Mouse (Mus musculus) liver, postnatal 0 days (tissue): Measurements from ENCODE around the gene Mroh2a. TPM values are rescaled to one million over a fixed set of nuclear protein-coding genes. Genes with fewer than 3 reads are reported as not detected.

Experiments used
- ATAC-seq: fragments of 200-750 bp; cut with Nextera tagmentation; 2 replicates; pipeline ENCODE4 v1.8.0; 2017; ENCODE audit warnings: mild to moderate bottlenecking, moderate library complexity
- DNase-seq: peaks from one replicate; pipeline ENCODE4 v3.0.0-alpha.2; 2016
- H3K27ac ChIP-seq: fragments of 300-500 bp; sonication (generic); 2 replicates; pipeline ENCODE4 v1.5.1; 2014; ENCODE audit warnings: antibody characterized with exemption, moderate library complexity, mild to moderate bottlenecking, low read depth
- H3K27me3 ChIP-seq: fragments of 300-500 bp; sonication (generic); 2 replicates; pipeline ENCODE4 v1.6.1; 2014; ENCODE audit warnings: low read length, control low read depth, mixed read lengths; ENCODE audit not compliant: insufficient read depth
- H3K36me3 ChIP-seq: fragments of 300-500 bp; sonication (generic); replicated peaks from 2 replicates; pipeline ENCODE4 v1.6.1; 2014; ENCODE audit warnings: mild to moderate bottlenecking, control low read depth, low read length, moderate library complexity, mixed read lengths; ENCODE audit not compliant: insufficient read depth
- H3K4me1 ChIP-seq: fragments of 300-500 bp; sonication (generic); 2 replicates; pipeline ENCODE4 v1.6.1; 2014; ENCODE audit warnings: antibody characterized with exemption, mild to moderate bottlenecking, control low read depth; ENCODE audit not compliant: insufficient read depth
- H3K4me2 ChIP-seq: fragments of 300-500 bp; sonication (generic); 2 replicates; pipeline ENCODE4 v1.6.1; 2014; ENCODE audit warnings: low read depth, mild to moderate bottlenecking, low read length, moderate library complexity, mixed read lengths
- H3K4me3 ChIP-seq: fragments of 300-500 bp; sonication (generic); 2 replicates; pipeline ENCODE4 v1.5.1; 2014; ENCODE audit warnings: low read depth, low read length
- H3K9ac ChIP-seq: fragments of 300-500 bp; sonication (generic); replicated peaks from 2 replicates; pipeline ENCODE4 v1.6.1; 2014; ENCODE audit warnings: mild to moderate bottlenecking, moderate library complexity
- H3K9me3 ChIP-seq: fragments of 300-500 bp; sonication (generic); 2 replicates; pipeline ENCODE4 v1.6.1; 2016; ENCODE audit warnings: mild to moderate bottlenecking, control low read depth, low read length, mixed read lengths
- CTCF ChIP-seq: sonication (generic); IDR thresholded peaks from 2 replicates; pipeline ENCODE4 v1.5.1; 2016; ENCODE audit warnings: antibody characterized with exemption, low read depth
- EP300 ChIP-seq: IDR thresholded peaks from 2 replicates; pipeline ENCODE4 v1.6.1; 2016; ENCODE audit warnings: antibody characterized with exemption, low read depth, mild to moderate bottlenecking
- WGBS: fragments of 180-500 bp; shearing (Covaris S2); extraction: QIAGEN DNeasy Blood & Tissue Kit; methylation state at CpG from one replicate; pipeline ENCODE4 v1.1.7; 2014; ENCODE audit not compliant: insufficient replicate concordance; 5-methylcytosine and 5-hydroxymethylcytosine counted together
- polyA plus RNA-seq: library from polyadenylated mRNA; unstranded; fragments of >200 nt; fragmentation: Nextera tagmentation; extraction: Ambion mirVana; gene quantifications from 2 replicates; pipeline ENCODE4 v1.2.1, GENCODE M21; 2015

Gene Mroh2a
- polyA plus RNA-seq, 1 experiment from 2014 or later = 0.61 TPM

DNA sequence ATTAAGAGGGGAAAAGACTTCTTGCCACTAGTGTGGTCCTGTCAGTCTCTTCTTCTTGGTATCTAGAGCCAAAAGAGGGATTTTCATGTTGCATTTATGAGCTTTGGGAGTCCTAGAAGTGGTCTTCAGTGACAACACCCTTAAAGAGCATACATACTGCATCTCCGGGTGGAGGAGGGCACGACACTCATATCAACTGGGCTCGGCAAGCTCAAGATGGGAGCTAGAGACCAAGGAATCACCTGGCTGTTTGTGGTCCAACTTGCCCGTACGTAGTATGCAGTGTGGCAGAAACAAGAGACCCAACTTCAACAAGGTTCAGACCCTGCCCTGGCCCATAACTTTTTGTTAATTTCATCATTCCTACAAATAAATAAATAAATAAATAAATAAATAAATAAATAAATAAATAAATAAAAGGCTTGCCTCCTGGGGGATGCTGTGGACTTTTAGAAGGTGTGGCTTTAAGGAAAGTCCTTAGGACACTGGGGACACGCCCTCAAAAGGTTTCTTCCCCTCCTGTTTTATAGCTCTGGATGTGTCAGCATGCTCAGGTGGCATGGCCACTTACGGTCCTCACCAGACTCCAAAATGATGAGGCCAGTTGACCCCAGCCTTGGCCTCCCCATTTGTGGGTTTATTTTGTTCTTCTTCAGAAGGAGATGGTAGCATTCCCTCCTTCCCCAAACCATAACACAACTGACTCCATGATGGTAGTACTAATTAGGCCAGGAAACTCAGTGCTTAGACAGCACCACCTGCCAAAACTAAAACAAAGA is 70.9 kb downstream of the Mroh2a start:
- Histone ChIP-seq H3K4me2 (no peak overlapping the region), H3K9ac (no peak overlapping the region), H3K27me3 (no peaks in the 10 kb centered on the region), H3K9me3 (peaks cover 20% of the 10 kb centered on the region), H3K4me1 (no peaks in the 10 kb centered on the region), H3K4me3 (no peak overlapping the region), H3K36me3 (no peaks in the 10 kb centered on the region), H3K27ac (no peak overlapping the region)
- DNase-seq = peak; percentile 18
- TF ChIP-seq EP300 (no peak), CTCF (no peak)
- no peak for ATAC-seq
- WGBS = 60% methylated on average over 7 of the region's 7 CpGs

- WGBS = 55% methylated on average over 4 of the region's 4 CpGs
- H3K27me3 ChIP-seq = no peaks in the 10 kb centered on the region
- H3K9me3 ChIP-seq = peaks cover 20% of the 10 kb centered on the region
- ATAC-seq (no peak), DNase-seq (no peak)
- no peak for TF ChIP-seq EP300
- TF ChIP-seq CTCF = no peak
- no peak overlapping the region for H3K4me2 ChIP-seq
- H3K36me3 ChIP-seq = no peaks in the 10 kb centered on the region
- H3K9ac ChIP-seq = no peak overlapping the region
- no peak overlapping the region for H3K4me3 ChIP-seq
- H3K4me1 ChIP-seq = no peaks in the 10 kb centered on the region
- no peak overlapping the region for H3K27ac ChIP-seq
Observed at GRCm38 (mm10) chr1:88298686-88299528, 72.1 kb downstream of the Mroh2a start.

DNA sequence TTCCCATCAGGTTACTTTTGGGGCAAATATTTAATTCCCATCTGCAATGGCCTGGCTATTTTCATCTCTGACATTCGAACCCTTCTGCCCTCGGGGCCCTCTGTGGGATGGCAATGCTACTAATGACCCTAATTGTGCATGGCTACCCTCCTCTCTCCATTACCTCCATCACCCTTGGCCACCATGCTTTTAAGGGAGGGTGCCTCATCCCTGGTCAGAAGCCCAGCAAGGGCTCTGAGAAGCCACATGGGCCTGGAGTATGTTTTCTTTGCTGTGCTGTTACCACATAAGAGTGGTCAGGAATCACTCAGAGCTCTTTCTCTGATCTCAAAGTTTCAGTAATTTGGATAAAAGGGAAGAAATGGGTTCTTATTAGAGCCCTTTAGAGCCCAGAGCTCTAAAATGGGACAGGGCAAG is 72.8 kb downstream of the Mroh2a start:
- H3K27ac ChIP-seq = no peak overlapping the region
- no peak overlapping the region for H3K4me3 ChIP-seq
- H3K9ac ChIP-seq = no peak overlapping the region
- no peaks in the 10 kb centered on the region for H3K4me1 ChIP-seq
- H3K4me2 ChIP-seq = no peak overlapping the region
- ATAC-seq (no peak), DNase-seq (peak; percentile 23)
- TF ChIP-seq EP300 (no peak), CTCF (no peak)
- no peaks in the 10 kb centered on the region for H3K27me3 ChIP-seq
- no peaks in the 10 kb centered on the region for H3K36me3 ChIP-seq
- 72% methylated on average over 2 of the region's 2 CpGs for WGBS
- peaks cover 20% of the 10 kb centered on the region for H3K9me3 ChIP-seq

- ATAC-seq (peak; percentile 4; the same call in 1 of the 2 replicates), DNase-seq (peak; percentile 32)
- H3K4me1 ChIP-seq = no peaks in the 10 kb centered on the region
- no peak for TF ChIP-seq EP300
- 0 out of 2 replicates have a peak, but pooled peaks have one; percentile 5 for TF ChIP-seq CTCF
- 35% methylated on average over 5 of the region's 5 CpGs for WGBS
- H3K4me3 ChIP-seq = no peak overlapping the region
- no peaks in the 10 kb centered on the region for H3K27me3 ChIP-seq
- no peak overlapping the region for H3K4me2 ChIP-seq
- peaks cover 17% of the 10 kb centered on the region for H3K9me3 ChIP-seq
- no peaks in the 10 kb centered on the region for H3K36me3 ChIP-seq
- no peak overlapping the region for H3K27ac ChIP-seq
- no peak overlapping the region for H3K9ac ChIP-seq
Observed at GRCm38 (mm10) chr1:88300301-88301050, 73.7 kb downstream of the Mroh2a start.

DNA sequence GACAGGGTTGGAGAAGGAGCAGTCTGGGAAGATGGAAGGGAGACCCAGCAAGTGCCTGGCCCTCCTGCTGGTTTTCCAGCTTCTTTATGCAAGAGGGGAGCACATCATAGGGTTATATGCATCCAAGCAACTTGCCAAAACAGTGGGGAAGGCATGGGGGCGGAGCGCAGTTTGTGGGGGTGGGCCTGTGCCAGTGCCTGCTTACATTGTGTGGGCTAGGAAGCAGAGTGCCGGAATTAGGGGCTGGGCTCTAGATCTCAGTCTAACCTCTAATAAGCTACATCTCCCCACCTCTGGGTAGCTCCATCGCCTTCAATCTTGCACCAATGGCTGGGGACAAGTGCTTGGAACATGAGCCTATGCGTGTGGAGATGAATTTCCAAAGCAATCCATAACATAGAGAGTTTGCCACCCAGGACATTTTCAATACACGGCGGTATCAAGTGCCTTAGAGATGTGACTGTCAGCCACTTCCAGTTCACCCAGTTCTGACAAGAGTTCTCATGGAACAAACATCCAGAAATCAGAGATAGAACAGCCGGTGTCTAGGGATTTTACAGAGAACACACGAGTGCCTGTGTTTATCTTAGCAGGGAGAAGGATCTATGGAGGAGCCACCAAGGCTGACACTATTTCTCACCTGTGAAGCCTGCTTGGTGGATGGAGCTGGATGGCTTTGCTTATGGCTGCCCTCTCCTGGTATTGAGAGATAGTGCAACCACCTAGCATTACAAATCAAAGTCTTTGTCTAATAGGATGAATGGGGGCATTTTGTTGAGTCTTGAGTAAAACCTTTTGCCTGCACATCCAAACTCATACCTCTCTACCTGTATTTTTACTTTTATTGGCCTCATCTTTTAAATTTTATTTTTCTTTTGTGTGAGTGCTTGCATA is 74.6 kb downstream of the Mroh2a start:
- TF ChIP-seq EP300 (no peak), CTCF (peak; percentile 65)
- Histone ChIP-seq H3K4me2 (no peak overlapping the region), H3K4me3 (no peak overlapping the region), H3K4me1 (no peaks in the 10 kb centered on the region), H3K27ac (no peak overlapping the region), H3K9me3 (peaks cover 15% of the 10 kb centered on the region; the same call in 1 of the 2 replicates), H3K36me3 (no peaks in the 10 kb centered on the region), H3K9ac (no peak overlapping the region), H3K27me3 (no peaks in the 10 kb centered on the region)
- DNase-seq (peak; percentile 43), ATAC-seq (peak; percentile 16; the same call in 1 of the 2 replicates)
- 65% methylated on average over 9 of the region's 9 CpGs for WGBS
